Mouse (Mus musculus) neural tube, embryonic 14.5 days (tissue): ENCODE measurements around the gene Dnmt3c. TPM values are rescaled to one million over a fixed set of nuclear protein-coding genes. Genes with fewer than 3 reads are reported as not detected.
"Not testable (repeated sequence)": the region's sequence is repeated elsewhere in the genome, so short reads cannot be mapped to it uniquely, and the experiment has no call there.

Source experiments
- ATAC-seq: fragments of 200-750 bp; cut with Nextera tagmentation; 2 replicates; pipeline ENCODE4 v1.8.0; 2017; ENCODE audit warnings: low read depth, mild to moderate bottlenecking, moderate TSS enrichment, moderate library complexity
- H3K27ac ChIP-seq: fragments of 300-500 bp; sonication (generic); 2 replicates; pipeline ENCODE4 v1.5.1; 2014; ENCODE audit warnings: low read depth, mild to moderate bottlenecking, control low read depth, low read length, moderate library complexity, mixed read lengths
- H3K27me3 ChIP-seq: fragments of 300-500 bp; sonication (generic); 2 replicates; pipeline ENCODE4 v1.6.1; 2014; ENCODE audit warnings: low read length; ENCODE audit not compliant: control insufficient read depth, insufficient read depth
- H3K36me3 ChIP-seq: fragments of 300-500 bp; sonication (generic); 2 replicates; pipeline ENCODE4 v1.6.1; 2014; ENCODE audit warnings: low read length, mixed read lengths; ENCODE audit not compliant: control insufficient read depth, insufficient read depth
- H3K4me1 ChIP-seq: fragments of 300-500 bp; sonication (generic); 2 replicates; pipeline ENCODE4 v1.6.1; 2014; ENCODE audit warnings: low read length; ENCODE audit not compliant: control insufficient read depth, insufficient read depth
- H3K4me2 ChIP-seq: fragments of 300-500 bp; sonication (generic); 2 replicates; pipeline ENCODE4 v1.6.1; 2014; ENCODE audit warnings: mild to moderate bottlenecking, low read depth, low read length, control low read depth
- H3K4me3 ChIP-seq: fragments of 300-500 bp; sonication (generic); 2 replicates; pipeline ENCODE4 v1.5.1; 2014; ENCODE audit warnings: low read depth, low read length, control low read depth, mixed read lengths
- H3K9ac ChIP-seq: fragments of 300-500 bp; sonication (generic); replicated peaks from 2 replicates; pipeline ENCODE4 v1.6.1; 2014; ENCODE audit warnings: low read depth, mild to moderate bottlenecking, control low read depth, low read length, mixed read lengths
- H3K9me3 ChIP-seq: fragments of 300-500 bp; sonication (generic); 2 replicates; pipeline ENCODE4 v1.6.1; 2016; ENCODE audit warnings: low read length; ENCODE audit not compliant: control insufficient read depth
- WGBS: fragments of 180-500 bp; shearing (Covaris S2); extraction: QIAGEN DNeasy Blood & Tissue Kit; methylation state at CpG from one replicate; pipeline ENCODE4 v1.1.7; 2014; 5-methylcytosine and 5-hydroxymethylcytosine counted together
- polyA plus RNA-seq: library from polyadenylated mRNA; unstranded; fragments of >200 nt; fragmentation: Nextera tagmentation; extraction: Ambion mirVana; gene quantifications from 2 replicates; pipeline ENCODE4 v1.2.1, GENCODE M21; 2014

Gene Dnmt3c
- polyA plus RNA-seq, 1 experiment from 2014 or later, result not detected

DNA sequence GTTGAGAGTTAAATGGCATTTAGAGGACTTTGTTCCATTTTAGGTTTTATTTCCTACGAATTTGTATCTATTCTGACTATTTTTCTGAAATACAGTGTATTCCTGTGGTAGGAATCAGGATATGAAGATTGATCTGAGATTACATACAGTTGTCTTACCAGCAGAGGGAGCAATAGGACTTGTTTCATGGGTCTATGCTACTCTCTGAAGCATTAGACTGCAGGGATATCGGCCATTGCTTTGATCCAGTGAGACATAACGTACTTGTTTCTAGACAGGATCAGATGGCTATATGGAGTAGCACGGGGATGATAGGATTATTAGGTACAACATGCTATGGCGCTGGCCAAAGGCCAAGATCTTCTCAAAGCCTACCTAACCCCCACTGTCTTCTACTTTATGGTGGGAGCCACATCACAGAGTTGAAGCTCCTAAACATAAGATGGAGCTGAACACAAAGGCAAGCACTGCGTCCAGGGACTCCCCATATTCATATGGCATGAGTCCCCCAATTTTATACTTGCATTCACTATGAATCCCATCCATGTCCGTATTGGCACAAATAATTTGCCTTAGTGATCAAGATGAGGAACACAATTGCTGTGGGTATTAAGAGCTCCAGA, 27.6 kb upstream of the Dnmt3c start:
- Histone ChIP-seq H3K9ac (no peak overlapping the region), H3K4me1 (no peaks in the 10 kb centered on the region), H3K4me3 (no peak overlapping the region), H3K4me2 (no peak overlapping the region), H3K36me3 (no peaks in the 10 kb centered on the region), H3K9me3 (no peaks in the 10 kb centered on the region), H3K27ac (no peak overlapping the region), H3K27me3 (no peaks in the 10 kb centered on the region)
- peak; percentile 78; the same call in 1 of the 2 replicates for ATAC-seq
- WGBS, result 64% methylated on average over 7 of the region's 7 CpGs

DNA sequence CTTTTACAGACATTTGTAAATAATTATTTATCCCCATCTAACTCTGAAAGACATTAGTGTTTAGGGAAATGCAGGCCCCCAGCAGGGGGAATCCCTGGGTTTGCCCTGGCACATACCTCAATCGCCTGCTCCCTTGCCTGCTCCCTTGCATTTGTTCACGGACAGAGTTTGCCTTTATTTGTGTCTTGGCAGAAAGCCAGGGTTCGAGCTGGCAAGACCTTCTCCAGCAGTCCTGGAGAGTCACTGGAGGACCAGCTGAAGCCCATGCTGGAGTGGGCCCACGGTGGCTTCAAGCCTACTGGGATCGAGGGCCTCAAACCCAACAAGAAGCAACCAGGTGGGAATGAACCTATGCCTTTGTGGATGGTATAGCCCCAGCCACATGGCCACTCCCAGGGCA, 26.3 kb upstream of the Dnmt3c start:
- H3K9me3 ChIP-seq, result no peaks in the 10 kb centered on the region
- no peak overlapping the region for H3K9ac ChIP-seq
- H3K4me1 ChIP-seq, result no peaks in the 10 kb centered on the region
- no peak for ATAC-seq
- no peak overlapping the region for H3K4me2 ChIP-seq
- H3K36me3 ChIP-seq, result no peaks in the 10 kb centered on the region
- H3K27ac ChIP-seq, result no peak overlapping the region
- H3K27me3 ChIP-seq, result no peaks in the 10 kb centered on the region
- no peak overlapping the region for H3K4me3 ChIP-seq
- 63% methylated on average over 5 of the region's 5 CpGs for WGBS

GRCm38 (mm10) chr2:153672619-153673018, 23.8 kb upstream of the Dnmt3c start:
- no peak overlapping the region for H3K9ac ChIP-seq
- no peak overlapping the region for H3K27ac ChIP-seq
- WGBS, result 95% methylated on average over 2 of the region's 2 CpGs
- H3K27me3 ChIP-seq, result no peaks in the 10 kb centered on the region
- no peaks in the 10 kb centered on the region for H3K4me1 ChIP-seq
- no peak overlapping the region for H3K4me2 ChIP-seq
- H3K4me3 ChIP-seq, result no peak overlapping the region
- H3K36me3 ChIP-seq, result no peaks in the 10 kb centered on the region
- ATAC-seq, result no peak
- H3K9me3 ChIP-seq, result no peaks in the 10 kb centered on the region

DNA sequence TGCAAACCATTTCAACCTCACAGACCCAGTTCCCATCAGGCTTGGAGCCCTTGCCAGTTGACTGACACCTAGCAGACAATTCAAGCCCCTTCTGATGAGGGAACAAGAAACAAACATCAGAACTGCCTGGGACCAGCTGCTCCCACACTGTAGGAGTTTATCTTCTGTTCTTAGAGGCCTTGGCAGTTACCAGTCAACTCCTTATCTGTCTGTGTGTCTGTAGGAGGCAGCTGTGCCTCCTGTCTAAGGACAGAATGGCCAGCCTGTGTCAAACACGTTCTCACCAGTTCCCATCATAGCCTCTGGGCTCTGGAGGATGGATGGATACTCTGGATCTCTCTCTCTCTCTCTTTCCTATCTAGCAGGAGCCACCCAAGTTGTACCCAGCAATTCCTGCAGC, 21.1 kb upstream of the Dnmt3c start:
- not testable (repeated sequence) for ATAC-seq, H3K27ac ChIP-seq, H3K9ac ChIP-seq, H3K4me3 ChIP-seq, H3K4me1 ChIP-seq, H3K9me3 ChIP-seq, H3K4me2 ChIP-seq, H3K27me3 ChIP-seq, H3K36me3 ChIP-seq
- 82% methylated on average over 1 of the region's 1 CpGs for WGBS

DNA sequence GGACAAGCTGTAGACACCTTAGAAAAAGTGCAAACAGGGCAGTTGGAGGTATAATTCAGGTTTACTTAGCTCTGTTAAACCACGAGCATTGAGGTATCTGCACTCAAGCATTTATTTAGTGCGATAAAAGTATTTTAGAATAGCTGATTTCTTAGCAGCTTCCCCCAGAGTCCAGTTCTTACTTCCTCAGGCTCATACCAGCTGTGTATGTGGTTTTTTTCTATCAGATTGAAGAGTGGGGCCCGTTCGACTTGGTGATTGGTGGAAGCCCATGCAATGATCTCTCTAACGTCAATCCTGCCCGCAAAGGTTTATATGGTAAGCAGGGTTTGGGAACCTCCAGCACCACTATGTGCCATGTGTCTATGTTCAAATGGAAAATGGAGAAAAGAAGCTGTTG, 19.5 kb upstream of the Dnmt3c start:
- H3K9ac ChIP-seq, result no peak overlapping the region
- ATAC-seq, result no peak
- WGBS, result 96% methylated on average over 6 of the region's 6 CpGs

GRCm38 (mm10) chr2:153677550-153677949, 18.9 kb upstream of the Dnmt3c start:
- Histone ChIP-seq H3K36me3 (no peaks in the 10 kb centered on the region), H3K4me3 (no peak overlapping the region), H3K4me1 (no peaks in the 10 kb centered on the region), H3K9ac (no peak overlapping the region), H3K27me3 (no peaks in the 10 kb centered on the region), H3K9me3 (no peaks in the 10 kb centered on the region), H3K27ac (no peak overlapping the region), H3K4me2 (no peak overlapping the region)
- ATAC-seq, result no peak
- 90% methylated on average over 7 of the region's 7 CpGs for WGBS

More for the DNA sequence above, 19.5 kb upstream of the Dnmt3c start:
- Histone ChIP-seq H3K9me3 (no peaks in the 10 kb centered on the region), H3K4me2 (no peak overlapping the region), H3K36me3 (no peaks in the 10 kb centered on the region), H3K27me3 (no peaks in the 10 kb centered on the region), H3K27ac (no peak overlapping the region), H3K4me3 (no peak overlapping the region), H3K4me1 (no peaks in the 10 kb centered on the region)

GRCm38 (mm10) chr2:153679959-153680358, 16.5 kb upstream of the Dnmt3c start:
- Histone ChIP-seq H3K27ac (no peak overlapping the region), H3K36me3 (no peaks in the 10 kb centered on the region), H3K4me2 (no peak overlapping the region), H3K9me3 (no peaks in the 10 kb centered on the region), H3K9ac (no peak overlapping the region), H3K4me3 (no peak overlapping the region), H3K27me3 (no peaks in the 10 kb centered on the region), H3K4me1 (no peaks in the 10 kb centered on the region)
- 94% methylated on average over 1 of the region's 1 CpGs for WGBS
- no peak for ATAC-seq

DNA sequence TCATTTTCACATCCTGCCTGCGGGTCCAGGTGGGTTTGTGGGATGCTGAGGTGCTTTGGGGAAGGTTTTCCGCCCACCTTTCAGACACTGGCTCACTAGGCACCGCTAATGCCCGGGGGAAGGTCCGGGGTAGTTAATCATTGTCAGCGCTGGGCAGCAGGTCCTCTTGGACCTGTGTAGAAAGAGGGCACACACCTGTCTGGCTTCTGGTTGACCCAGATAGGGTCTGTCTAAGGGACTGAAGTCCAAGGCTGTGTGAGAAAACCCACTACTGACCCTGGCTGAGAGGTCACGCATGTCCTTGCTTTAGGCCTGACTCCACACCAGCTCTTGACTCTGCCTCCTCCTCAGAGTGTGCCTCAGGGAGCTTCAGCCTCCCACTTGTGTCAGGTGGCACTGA, 3.0 kb upstream of the Dnmt3c start:
- H3K4me2 ChIP-seq, H3K27ac ChIP-seq, H3K27me3 ChIP-seq, H3K9ac ChIP-seq, H3K9me3 ChIP-seq, ATAC-seq, H3K36me3 ChIP-seq, H3K4me3 ChIP-seq, H3K4me1 ChIP-seq: not testable (repeated sequence)
- 81% methylated on average over 6 of the region's 7 CpGs for WGBS

DNA sequence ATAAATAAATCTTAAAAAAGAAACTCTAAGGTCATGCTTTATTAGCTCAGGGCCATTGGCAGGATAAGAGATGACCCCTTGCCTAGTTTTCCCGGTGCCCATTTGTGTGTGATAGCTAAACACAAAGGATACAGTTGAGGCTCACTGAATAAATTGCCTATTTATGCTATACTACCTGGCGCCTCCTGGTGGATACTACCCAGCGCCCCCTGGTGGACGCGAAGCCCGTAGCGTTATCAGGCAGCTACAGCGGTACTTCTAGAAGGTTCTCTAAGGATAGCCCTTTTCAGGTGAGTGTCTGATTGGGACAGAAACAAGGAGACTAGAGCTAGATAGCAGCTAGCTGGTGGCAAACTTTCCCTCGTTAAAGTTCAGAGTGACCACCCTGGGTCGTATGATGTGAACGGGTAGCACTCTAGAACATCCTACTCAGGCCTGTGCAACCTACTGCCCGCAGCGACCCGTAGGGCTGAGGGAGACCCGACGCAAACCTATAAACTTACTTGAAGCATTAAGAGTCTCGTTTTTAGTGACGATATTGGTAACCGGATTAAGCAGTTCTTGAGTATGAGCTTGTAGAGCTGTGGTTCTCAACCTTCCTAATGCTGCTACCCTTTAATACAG, 1.9 kb upstream of the Dnmt3c start:
- H3K9me3 ChIP-seq, result no peaks in the 10 kb centered on the region
- ATAC-seq, result no peak
- no peak overlapping the region for H3K9ac ChIP-seq
- no peaks in the 10 kb centered on the region for H3K27me3 ChIP-seq
- no peaks in the 10 kb centered on the region for H3K36me3 ChIP-seq
- no peak overlapping the region for H3K27ac ChIP-seq
- H3K4me2 ChIP-seq, result no peak overlapping the region
- 70% methylated on average over 19 of the region's 19 CpGs for WGBS
- H3K4me3 ChIP-seq, result no peak overlapping the region
- H3K4me1 ChIP-seq, result no peaks in the 10 kb centered on the region
